Mouse (Mus musculus): ENCODE data around the gene Grm2. TPM values are rescaled to one million over a fixed set of nuclear protein-coding genes. Genes with fewer than 3 reads are reported as not detected.
"Not testable (repeated sequence)": the region's sequence is repeated elsewhere in the genome, so short reads cannot be mapped to it uniquely, and the experiment has no call there.

Gene Grm2
- polyA plus RNA-seq, 1 experiment = not detected

- H3K4me3 ChIP-seq (ENCODE audit: insufficient read depth, low read length) = no peak within 1 kb of the TSS
- no peak within 1 kb of the TSS for H3K27ac ChIP-seq (ENCODE audit: insufficient read depth, low read depth, low read length)
- no peaks in the 10 kb centered on the region for H3K4me1 ChIP-seq (ENCODE audit: control insufficient read depth, insufficient read depth, low read length)
- no peak for TF ChIP-seq CTCF (IDR thresholded peaks at IDR 0.05; ENCODE audit: low read depth, low read length)
- no peak for TF ChIP-seq POLR2A (IDR thresholded peaks at IDR 0.05; ENCODE audit: borderline replicate concordance, low read depth, low read length)
Observed at GRCm38 (mm10) chr9:106626282-106626681, 29.6 kb downstream of the Grm2 start, which contains the start of gene Iqcf6. Gene Iqcf6 (plus strand): TSS chr9:106626582.

GRCm38 (mm10) chr9:106617496-106617895 is 38.4 kb downstream of the Grm2 start:
- H3K27ac ChIP-seq (ENCODE audit: insufficient read depth, low read depth, low read length) = no peak overlapping the region
- H3K4me1 ChIP-seq (ENCODE audit: control insufficient read depth, insufficient read depth, low read length) = no peaks in the 10 kb centered on the region
- no peak for TF ChIP-seq CTCF (IDR thresholded peaks at IDR 0.05; ENCODE audit: low read depth, low read length)
- H3K4me3 ChIP-seq (ENCODE audit: insufficient read depth, low read length) = no peak overlapping the region

GRCm38 (mm10) chr9:106616306-106616705 is 39.6 kb downstream of the Grm2 start:
- TF ChIP-seq CTCF (IDR thresholded peaks at IDR 0.05; ENCODE audit: low read depth, low read length) (no peak), POLR2A (IDR thresholded peaks at IDR 0.05; ENCODE audit: borderline replicate concordance, low read depth, low read length) (no peak)
- Histone ChIP-seq H3K4me1 (ENCODE audit: control insufficient read depth, insufficient read depth, low read length) (no peaks in the 10 kb centered on the region), H3K27ac (ENCODE audit: insufficient read depth, low read depth, low read length) (no peak overlapping the region), H3K4me3 (ENCODE audit: insufficient read depth, low read length) (no peak overlapping the region)

GRCm38 (mm10) chr9:106614616-106615015 is 41.3 kb downstream of the Grm2 start:
- Histone ChIP-seq H3K27ac (ENCODE audit: insufficient read depth, low read depth, low read length) (no peak overlapping the region), H3K4me3 (ENCODE audit: insufficient read depth, low read length) (no peak overlapping the region), H3K4me1 (ENCODE audit: control insufficient read depth, insufficient read depth, low read length) (no peaks in the 10 kb centered on the region)
- TF ChIP-seq CTCF (IDR thresholded peaks at IDR 0.05; ENCODE audit: low read depth, low read length) = no peak
- no peak for TF ChIP-seq POLR2A (IDR thresholded peaks at IDR 0.05; ENCODE audit: borderline replicate concordance, low read depth, low read length)

- TF ChIP-seq POLR2A (IDR thresholded peaks at IDR 0.05; ENCODE audit: borderline replicate concordance, low read depth, low read length) = no peak
- TF ChIP-seq CTCF (IDR thresholded peaks at IDR 0.05; ENCODE audit: low read depth, low read length) = no peak
- Histone ChIP-seq H3K27ac (ENCODE audit: insufficient read depth, low read depth, low read length) (no peak overlapping the region), H3K4me3 (ENCODE audit: insufficient read depth, low read length) (no peak overlapping the region), H3K4me1 (ENCODE audit: control insufficient read depth, insufficient read depth, low read length) (no peaks in the 10 kb centered on the region)
Observed at GRCm38 (mm10) chr9:106613951-106614350, 41.9 kb downstream of the Grm2 start.

- Histone ChIP-seq H3K4me1 (ENCODE audit: control insufficient read depth, insufficient read depth, low read length) (no peaks in the 10 kb centered on the region), H3K4me3 (ENCODE audit: insufficient read depth, low read length) (no peak overlapping the region), H3K27ac (ENCODE audit: insufficient read depth, low read depth, low read length) (no peak overlapping the region)
- TF ChIP-seq CTCF (IDR thresholded peaks at IDR 0.05; ENCODE audit: low read depth, low read length) (no peak), POLR2A (IDR thresholded peaks at IDR 0.05; ENCODE audit: borderline replicate concordance, low read depth, low read length) (no peak)
Observed at GRCm38 (mm10) chr9:106610727-106611126, 45.2 kb downstream of the Grm2 start.

GRCm38 (mm10) chr9:106600546-106600945 is 55.3 kb downstream of the Grm2 start:
- no peak overlapping the region for H3K27ac ChIP-seq (ENCODE audit: insufficient read depth, low read depth, low read length)
- no peaks in the 10 kb centered on the region for H3K4me1 ChIP-seq (ENCODE audit: control insufficient read depth, insufficient read depth, low read length)
- no peak overlapping the region for H3K4me3 ChIP-seq (ENCODE audit: insufficient read depth, low read length)
- peak; percentile 78 for TF ChIP-seq CTCF (IDR thresholded peaks at IDR 0.05; ENCODE audit: low read depth, low read length)
- TF ChIP-seq POLR2A (IDR thresholded peaks at IDR 0.05; ENCODE audit: borderline replicate concordance, low read depth, low read length) = no peak

- Histone ChIP-seq H3K4me3 (ENCODE audit: insufficient read depth, low read length) (no peak overlapping the region), H3K27ac (ENCODE audit: insufficient read depth, low read depth, low read length) (no peak overlapping the region), H3K4me1 (ENCODE audit: control insufficient read depth, insufficient read depth, low read length) (no peaks in the 10 kb centered on the region)
- TF ChIP-seq CTCF (IDR thresholded peaks at IDR 0.05; ENCODE audit: low read depth, low read length) = no peak
- TF ChIP-seq POLR2A (IDR thresholded peaks at IDR 0.05; ENCODE audit: borderline replicate concordance, low read depth, low read length) = no peak
Observed at GRCm38 (mm10) chr9:106598466-106598865, 57.4 kb downstream of the Grm2 start.

- H3K4me3 ChIP-seq (ENCODE audit: insufficient read depth, low read length) = no peak overlapping the region
- H3K27ac ChIP-seq (ENCODE audit: insufficient read depth, low read depth, low read length) = no peak overlapping the region
- H3K4me1 ChIP-seq (ENCODE audit: control insufficient read depth, insufficient read depth, low read length) = no peaks in the 10 kb centered on the region
- no peak for TF ChIP-seq POLR2A (IDR thresholded peaks at IDR 0.05; ENCODE audit: borderline replicate concordance, low read depth, low read length)
- TF ChIP-seq CTCF (IDR thresholded peaks at IDR 0.05; ENCODE audit: low read depth, low read length) = no peak
Observed at GRCm38 (mm10) chr9:106595836-106596235, 60.0 kb downstream of the Grm2 start.

- not testable (repeated sequence) for H3K27ac ChIP-seq (ENCODE audit: insufficient read depth, low read depth, low read length); H3K4me3 ChIP-seq (ENCODE audit: insufficient read depth, low read length); H3K4me1 ChIP-seq (ENCODE audit: control insufficient read depth, insufficient read depth, low read length)
Observed at GRCm38 (mm10) chr9:106595402-106595801, 60.5 kb downstream of the Grm2 start.

Other genes with a start within 250 kb of the Grm2 start
- 299 and 319 TPM in 2 replicates for gene Rpl29, start 226.6 kb downstream of the Grm2 start, polyA plus RNA-seq (2012; ENCODE audit: insufficient read depth, insufficient read length, missing spikeins)
- 1.3 and 1.6 TPM in 2 replicates for gene Acy1, start 217.8 kb downstream of the Grm2 start, polyA plus RNA-seq (2012; ENCODE audit: insufficient read depth, insufficient read length, missing spikeins)
- 27.6 and 32.0 TPM in 2 replicates for gene Abhd14b, start 208.6 kb downstream of the Grm2 start, polyA plus RNA-seq (2012; ENCODE audit: insufficient read depth, insufficient read length, missing spikeins)
- 5.4 and 8.3 TPM in 2 replicates for gene Abhd14a, start 208.4 kb downstream of the Grm2 start, polyA plus RNA-seq (2012; ENCODE audit: insufficient read depth, insufficient read length, missing spikeins)
- 17.8 and 19.5 TPM in 2 replicates for gene Pcbp4, start 202.8 kb downstream of the Grm2 start, polyA plus RNA-seq (2012; ENCODE audit: insufficient read depth, insufficient read length, missing spikeins)
- not detected in 2 replicates for gene Gpr62, start 190.1 kb downstream of the Grm2 start, polyA plus RNA-seq (2012; ENCODE audit: insufficient read depth, insufficient read length, missing spikeins)
- 7.8 and 11.2 TPM in 2 replicates for gene Rrp9, start 180.1 kb downstream of the Grm2 start, polyA plus RNA-seq (2012; ENCODE audit: insufficient read depth, insufficient read length, missing spikeins)
- gene Parp3, start 179.1 kb downstream of the Grm2 start, polyA plus RNA-seq (2012; ENCODE audit: insufficient read depth, insufficient read length, missing spikeins) = 21.0 and 22.0 TPM in 2 replicates
- gene Iqcf1, start 156.1 kb downstream of the Grm2 start, polyA plus RNA-seq (2012; ENCODE audit: insufficient read depth, insufficient read length, missing spikeins) = not detected in 2 replicates
- not detected in 2 replicates for gene Iqcf5, start 141.5 kb downstream of the Grm2 start, polyA plus RNA-seq (2012; ENCODE audit: insufficient read depth, insufficient read length, missing spikeins)
- gene Iqcf3, start 94.5 kb downstream of the Grm2 start, polyA plus RNA-seq (2012; ENCODE audit: insufficient read depth, insufficient read length, missing spikeins) = 0.64 and 0.71 TPM in 2 replicates
- not detected in 2 replicates for gene Iqcf4, start 85.1 kb downstream of the Grm2 start, polyA plus RNA-seq (2012; ENCODE audit: insufficient read depth, insufficient read length, missing spikeins)
- not detected in 2 replicates for gene Iqcf6, start 29.5 kb downstream of the Grm2 start, polyA plus RNA-seq (2012; ENCODE audit: insufficient read depth, insufficient read length, missing spikeins)
- 75.3 and 106 TPM in 2 replicates for gene Tex264, start 29.8 kb upstream of the Grm2 start, polyA plus RNA-seq (2012; ENCODE audit: insufficient read depth, insufficient read length, missing spikeins)
- 7.6 and 8.5 TPM in 2 replicates for gene Rad54l2, start 133.1 kb upstream of the Grm2 start, polyA plus RNA-seq (2012; ENCODE audit: insufficient read depth, insufficient read length, missing spikeins)
- 6.5 and 7.2 TPM in 2 replicates for gene Dcaf1, start 165.8 kb upstream of the Grm2 start, polyA plus RNA-seq (2012; ENCODE audit: insufficient read depth, insufficient read length, missing spikeins)
- 12.6 and 15.3 TPM in 2 replicates for gene Rbm15b, start 231.3 kb upstream of the Grm2 start, polyA plus RNA-seq (2012; ENCODE audit: insufficient read depth, insufficient read length, missing spikeins)
- 92.2 and 103 TPM in 2 replicates for gene Manf, start 235.9 kb upstream of the Grm2 start, polyA plus RNA-seq (2012; ENCODE audit: insufficient read depth, insufficient read length, missing spikeins)